Mouse (Mus musculus): ENCODE data around the gene 4930455H04Rik.

- TF ChIP-seq GATA1 (IDR thresholded peaks at IDR 0.05; ENCODE audit: borderline replicate concordance, low read length): no peak
- no peak for TF ChIP-seq FLI1 (IDR thresholded peaks at IDR 0.05; ENCODE audit: low read length)
These were observed 6.5 kb upstream of the 4930455H04Rik start for GRCm38 (mm10) chr3:116961354-116962142.
